Mouse (Mus musculus): Measurements from ENCODE around the gene Ttyh2.

DNA sequence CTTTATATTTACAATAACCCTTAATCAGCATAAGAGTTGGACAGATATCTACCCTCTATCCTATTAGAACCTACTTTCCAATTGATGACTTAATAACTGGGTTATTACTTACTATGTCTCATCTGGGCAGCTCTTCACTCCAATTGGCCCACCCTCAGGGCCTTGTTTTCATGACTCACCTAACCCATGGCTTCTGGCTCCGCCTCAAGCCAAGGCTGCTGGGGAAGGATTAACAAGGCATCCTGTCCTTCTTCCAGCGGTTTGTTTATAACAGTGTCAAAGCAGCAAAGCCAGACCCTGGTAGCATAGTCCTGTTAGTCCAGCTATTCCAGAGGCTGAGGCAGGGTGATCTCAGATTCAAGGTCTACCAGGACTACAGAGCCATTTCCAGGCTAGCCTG is 19.2 kb downstream of the Ttyh2 start:
- TF ChIP-seq POLR2A (IDR thresholded peaks at IDR 0.05; ENCODE audit: extremely low read depth, insufficient read depth, low read length) = no peak
- no peak for TF ChIP-seq CTCF (IDR thresholded peaks at IDR 0.05; ENCODE audit: extremely low read depth, insufficient read depth, low read length)
